Mouse (Mus musculus) liver, embryonic 18 days (tissue): Measurements from ENCODE around the gene Abi3bp. TPM values are rescaled to one million over a fixed set of nuclear protein-coding genes. Genes with fewer than 3 reads are reported as not detected.

ENCODE experiments used
- polyA plus RNA-seq: library from polyadenylated mRNA; depleted of rRNA; stranded (reverse); fragments of >200 nt; gene quantifications from 2 replicates; pipeline ENCODE4 v1.2.3, GENCODE M21; 2012; rRNA removed

Abi3bp gene
- polyA plus RNA-seq: 0.35 and 0.45 TPM in 2 replicates

DNA sequence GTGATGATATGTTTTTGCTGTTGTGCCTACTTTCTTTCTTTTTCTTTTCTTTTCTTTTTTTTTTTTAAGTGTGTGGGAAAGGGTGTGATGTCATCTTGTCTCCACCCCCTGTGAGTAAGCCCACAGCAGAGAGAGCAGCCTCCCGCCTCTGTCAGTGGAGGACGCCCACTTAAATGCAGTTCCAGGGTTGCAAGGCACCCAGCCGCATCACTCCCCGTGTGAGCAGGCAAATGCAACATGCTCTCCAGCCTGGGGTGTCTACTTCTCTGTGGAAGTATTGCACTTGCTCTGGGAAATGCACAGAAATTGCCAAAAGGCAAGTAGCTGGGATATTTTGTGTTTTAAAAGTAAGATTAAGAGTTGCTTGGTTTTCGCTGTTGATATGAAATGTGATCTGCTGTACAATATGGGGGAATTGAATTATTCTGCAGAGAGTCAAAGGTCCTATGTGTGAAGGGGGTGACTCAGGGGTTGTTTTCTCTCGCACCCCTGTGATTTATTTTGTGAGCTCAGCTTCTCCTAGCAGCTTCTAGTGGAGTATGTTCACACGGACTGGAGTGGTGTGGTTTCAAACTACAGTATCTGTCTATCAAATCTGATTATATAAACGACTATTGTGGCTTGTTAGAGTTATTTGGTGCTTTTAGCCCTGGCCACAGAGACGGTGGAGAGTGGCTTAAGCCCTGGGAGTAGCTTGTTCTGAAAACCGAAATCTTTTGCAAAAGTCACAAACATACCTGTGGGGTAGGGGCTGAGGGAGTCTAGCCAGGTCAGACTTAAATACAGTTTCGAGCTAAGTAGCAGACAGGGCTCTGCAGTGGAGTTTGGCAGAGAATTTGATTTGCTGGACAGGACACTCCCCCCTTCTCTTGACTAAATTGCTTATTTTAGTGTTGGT is at the start of gene Abi3bp:
Gene Abi3bp (plus strand): TSS at position 202 of the 898 bp plus-strand sequence.

DNA sequence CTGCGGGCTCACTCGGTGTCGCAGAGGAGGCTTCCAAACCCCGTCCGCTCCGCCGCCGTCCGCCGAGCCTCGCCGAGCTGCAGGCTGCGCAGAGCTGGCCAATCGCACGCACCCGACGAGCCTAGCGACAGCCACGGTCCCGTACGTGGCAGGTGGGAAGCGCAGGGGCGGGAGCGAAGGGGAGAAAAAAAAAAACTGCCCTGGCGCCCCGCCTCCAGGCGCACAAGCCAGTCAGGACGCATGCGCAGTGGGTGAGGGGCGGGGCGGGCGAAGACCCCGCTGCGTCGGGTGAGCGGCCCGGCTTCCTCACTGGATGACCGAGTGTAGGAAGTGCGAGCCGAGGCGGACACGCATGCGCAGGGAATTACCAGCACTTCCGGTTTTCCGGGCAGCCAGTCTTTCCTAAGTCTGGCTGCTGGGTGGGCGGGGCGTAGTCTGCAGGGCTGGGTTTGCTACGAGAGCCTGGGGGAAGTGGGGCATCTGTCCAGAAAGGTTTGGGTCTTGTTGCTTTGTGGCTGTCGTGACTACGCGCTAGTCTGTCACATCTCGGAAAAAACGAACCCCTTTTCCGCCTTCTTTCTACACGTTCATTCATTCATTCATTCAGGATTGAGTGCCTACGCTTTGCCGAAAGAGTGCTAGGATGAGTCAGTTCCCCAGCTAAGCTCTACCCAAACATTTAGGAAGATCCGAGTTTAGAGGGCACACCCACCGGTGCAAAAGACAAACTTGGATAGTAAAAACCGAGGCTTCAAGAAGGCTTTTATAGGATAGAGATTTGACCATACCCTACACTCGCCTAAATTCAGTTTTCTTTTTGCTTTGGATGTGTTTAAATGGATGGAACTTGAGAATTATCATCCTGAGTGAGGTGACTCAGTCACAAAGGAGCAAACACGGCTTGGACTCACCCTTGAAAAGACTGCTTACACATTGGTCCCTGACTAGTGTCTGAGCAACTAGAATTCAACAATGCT is 239.8 kb downstream of the Abi3bp start, which contains the start of gene Tfg:
Gene Tfg (minus strand): TSS at position 227 of the 977 bp plus-strand sequence.

Other genes with a start within 250 kb of the Abi3bp start
- 45.2 and 49.3 TPM in 2 replicates for gene Tfg, start 239.6 kb downstream of the Abi3bp start, polyA plus RNA-seq